ENCODE assay signal across 8 mouse cellular contexts in the genomic region with DNA sequence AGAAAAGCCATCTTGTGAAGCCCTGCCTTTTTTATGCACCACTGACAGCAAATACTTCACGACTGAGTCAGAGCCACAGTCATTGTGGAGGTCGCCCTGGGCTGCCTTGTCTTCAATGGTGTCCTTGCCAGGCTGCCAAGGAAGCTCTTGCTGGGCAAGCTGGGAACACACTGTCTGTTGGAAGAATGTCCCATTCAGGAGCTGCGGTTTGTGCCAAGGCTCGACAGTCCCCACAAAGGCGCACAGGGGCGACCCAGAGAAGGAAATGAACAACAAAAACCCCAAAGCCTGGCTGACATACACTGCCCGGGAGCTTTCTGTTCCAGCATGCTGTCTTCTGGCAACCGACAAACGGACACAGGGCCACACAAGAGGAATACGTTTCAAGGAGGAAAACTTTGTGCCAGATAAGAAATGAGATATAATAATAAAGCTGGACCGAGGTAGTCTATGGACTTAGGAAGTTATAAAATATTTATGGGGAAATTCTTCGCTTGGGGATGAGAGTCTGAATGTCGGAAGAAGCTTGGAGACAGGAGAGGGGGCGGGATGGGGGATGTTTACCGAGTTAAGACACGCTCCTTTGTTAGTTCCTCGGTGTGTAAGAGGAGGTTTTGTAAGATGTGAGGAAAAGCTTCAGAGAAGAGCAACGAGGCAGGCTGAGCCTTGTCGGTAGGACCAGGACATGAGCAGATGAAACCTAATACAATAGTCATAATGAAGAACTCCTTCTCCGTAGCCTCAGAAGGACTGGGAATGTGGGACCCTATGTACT.
DNase-seq lines count a peak whose midpoint lies in the region; ATAC-seq and TF ChIP-seq lines count a peak whose summit lies in the region.

No protein-coding gene starts in this region.

- H3K27me3 ChIP-seq in neural tube, embryonic 11.5 days (ENCODE audit: control insufficient read depth, insufficient read depth, low read length) = 0 out of 2 replicates have a peak, but pooled peaks cover 2% of the 10 kb centered on the region
- no peaks in the 10 kb centered on the region for H3K27me3 ChIP-seq in embryonic facial prominence, embryonic 14.5 days (replicated peaks; ENCODE audit: control insufficient read depth, insufficient read depth, low read length)
- no peaks in the 10 kb centered on the region for H3K27me3 ChIP-seq in heart, embryonic 10.5 days (ENCODE audit: insufficient read depth, poor library complexity, severe bottlenecking)
- no peaks in the 10 kb centered on the region for H3K27me3 ChIP-seq in kidney, embryonic 16.5 days (ENCODE audit: insufficient read depth, low read length)
- no peaks in the 10 kb centered on the region for H3K27me3 ChIP-seq in lung, embryonic 14.5 days (ENCODE audit: insufficient read depth, low read length)

- H3K4me1 ChIP-seq in neural tube, embryonic 11.5 days (ENCODE audit: control insufficient read depth, insufficient read depth, low read length) = peaks cover 5% of the 10 kb centered on the region; the same call in 1 of the 2 replicates
- H3K4me1 ChIP-seq in embryonic facial prominence, embryonic 14.5 days (ENCODE audit: control insufficient read depth, insufficient read depth, low read length) = peaks cover 28% of the 10 kb centered on the region
- peaks cover 48% of the 10 kb centered on the region for H3K4me1 ChIP-seq in heart, embryonic 10.5 days
- peaks cover 24% of the 10 kb centered on the region; the same call in 1 of the 2 replicates for H3K4me1 ChIP-seq in kidney, embryonic 16.5 days (ENCODE audit: insufficient read depth, low read length)
- H3K4me1 ChIP-seq in lung, embryonic 14.5 days (ENCODE audit: insufficient read depth) = peaks cover 24% of the 10 kb centered on the region

- TF ChIP-seq CTCF in lung, embryonic 14.5 days (IDR thresholded peaks at IDR 0.05; ENCODE audit: low read depth) = no peak

- H3K4me3 ChIP-seq in neural tube, embryonic 11.5 days (ENCODE audit: low read depth, low read length) = no peak overlapping the region
- H3K4me3 ChIP-seq in embryonic facial prominence, embryonic 14.5 days (ENCODE audit: low read depth, low read length) = no peak overlapping the region
- no peak overlapping the region; the same call in 1 of the 2 replicates for H3K4me3 ChIP-seq in heart, embryonic 10.5 days
- peak overlapping the region; percentile 11 for H3K4me3 ChIP-seq in kidney, embryonic 16.5 days (ENCODE audit: low read length)
- H3K4me3 ChIP-seq in lung, embryonic 14.5 days (ENCODE audit: low read depth, low read length) = no peak overlapping the region

- no peaks in the 10 kb centered on the region for H3K36me3 ChIP-seq in neural tube, embryonic 11.5 days (ENCODE audit: control insufficient read depth, insufficient read depth, low read length)
- H3K36me3 ChIP-seq in embryonic facial prominence, embryonic 14.5 days (ENCODE audit: control insufficient read depth, insufficient read depth, low read length) = no peaks in the 10 kb centered on the region
- H3K36me3 ChIP-seq in heart, embryonic 10.5 days = no peaks in the 10 kb centered on the region
- no peaks in the 10 kb centered on the region for H3K36me3 ChIP-seq in kidney, embryonic 16.5 days (ENCODE audit: insufficient read depth, low read length)
- no peaks in the 10 kb centered on the region for H3K36me3 ChIP-seq in lung, embryonic 14.5 days (ENCODE audit: insufficient read depth)

- no peaks in the 10 kb centered on the region for H3K9me3 ChIP-seq in neural tube, embryonic 11.5 days (ENCODE audit: control insufficient read depth, low read length)
- no peaks in the 10 kb centered on the region for H3K9me3 ChIP-seq in embryonic facial prominence, embryonic 14.5 days (ENCODE audit: control insufficient read depth, low read length)
- no peaks in the 10 kb centered on the region for H3K9me3 ChIP-seq in heart, embryonic 10.5 days
- no peaks in the 10 kb centered on the region for H3K9me3 ChIP-seq in kidney, embryonic 16.5 days (ENCODE audit: low read length)
- H3K9me3 ChIP-seq in lung, embryonic 14.5 days (ENCODE audit: low read depth, low read length) = no peaks in the 10 kb centered on the region

- H3K4me2 ChIP-seq in neural tube, embryonic 11.5 days (ENCODE audit: low read depth) = no peak overlapping the region
- peak overlapping the region; percentile 42 for H3K4me2 ChIP-seq in embryonic facial prominence, embryonic 14.5 days (ENCODE audit: low read depth, low read length)
- peak overlapping the region; percentile 38 for H3K4me2 ChIP-seq in kidney, embryonic 16.5 days (replicated peaks; ENCODE audit: low read depth, low read length)
- peak overlapping the region; percentile 49 for H3K4me2 ChIP-seq in lung, embryonic 14.5 days

- peak; percentile 50; the same call in 1 of the 2 replicates for ATAC-seq in neural tube, embryonic 11.5 days (ENCODE audit: insufficient read depth, low FRiP score, low TSS enrichment)
- ATAC-seq in embryonic facial prominence, embryonic 14.5 days (ENCODE audit: low read depth) = peak; percentile 56; the same call in 1 of the 2 replicates
- ATAC-seq in kidney, embryonic 16.5 days (ENCODE audit: low FRiP score, low TSS enrichment) = peak; percentile 43; the same call in 1 of the 2 replicates
- peak; percentile 50 for ATAC-seq in lung, embryonic 14.5 days (ENCODE audit: insufficient read depth)

- WGBS in neural tube, embryonic 11.5 days = 33% methylated on average over 20 of the region's 20 CpGs
- 18% methylated on average over 20 of the region's 20 CpGs for WGBS in embryonic facial prominence, embryonic 14.5 days
- WGBS in heart, embryonic 10.5 days = 38% methylated on average over 20 of the region's 20 CpGs
- 26% methylated on average over 20 of the region's 20 CpGs for WGBS in kidney, embryonic 16.5 days
- WGBS in lung, embryonic 14.5 days = 13% methylated on average over 20 of the region's 20 CpGs

- no peak overlapping the region for H3K9ac ChIP-seq in neural tube, embryonic 11.5 days (ENCODE audit: low read length)
- no peak overlapping the region for H3K9ac ChIP-seq in embryonic facial prominence, embryonic 14.5 days (ENCODE audit: low read depth, low read length)
- H3K9ac ChIP-seq in kidney, embryonic 16.5 days (replicated peaks; ENCODE audit: low read length) = peak overlapping the region; percentile 49
- 0 out of 2 replicates have a peak overlapping the region, but pooled peaks have one; percentile 3 for H3K9ac ChIP-seq in lung, embryonic 14.5 days

- peak; percentile 28 for DNase-seq in neural tube, embryonic 11.5 days (ENCODE audit: low spot score)
- no peak for DNase-seq in neural tube, embryonic 10.5 days (ENCODE audit: extremely low spot score, low spot score)
- DNase-seq in embryonic facial prominence, embryonic 14.5 days (ENCODE audit: low spot score) = peak; percentile 54
- no peak for DNase-seq in heart, embryonic 10.5 days (ENCODE audit: low spot score)
- peak; percentile 60 for DNase-seq in lung, embryonic 14.5 days
- peak; percentile 7 for DNase-seq in right cerebral cortex, postnatal 25 days
- DNase-seq in natural killer cell, adult 2 months (ENCODE audit: low spot score in 2 of 2) = no peak

- no peak overlapping the region for H3K27ac ChIP-seq in neural tube, embryonic 11.5 days (ENCODE audit: low read depth, low read length)
- H3K27ac ChIP-seq in embryonic facial prominence, embryonic 14.5 days (replicated peaks; ENCODE audit: low read depth, low read length) = peak overlapping the region; percentile 48
- H3K27ac ChIP-seq in heart, embryonic 10.5 days = peak overlapping the region; percentile 68
- peak overlapping the region; percentile 63 for H3K27ac ChIP-seq in kidney, embryonic 16.5 days (ENCODE audit: low read length)
- H3K27ac ChIP-seq in lung, embryonic 14.5 days (ENCODE audit: low read depth) = peak overlapping the region; percentile 68

Comparison
In these comparisons a context has a peak if more than half of its experiments do, and no peak if none do; other contexts are left out.
1. DNase-seq: peak in neural tube, embryonic 11.5 days (single experiment), embryonic facial prominence, embryonic 14.5 days (single experiment), lung, embryonic 14.5 days (single experiment) and right cerebral cortex, postnatal 25 days (single experiment); none in neural tube, embryonic 10.5 days (single experiment), heart, embryonic 10.5 days (single experiment) and natural killer cell, adult 2 months (0 of 2).
2. H3K9ac ChIP-seq: peak in kidney, embryonic 16.5 days (single experiment) and lung, embryonic 14.5 days (single experiment); none in neural tube, embryonic 11.5 days (single experiment) and embryonic facial prominence, embryonic 14.5 days (single experiment).
3. Peak in every context shown above with its lines, with median percentiles within 50 percentile points of each other: ATAC-seq.